Mouse (Mus musculus) adrenal gland, postnatal 4 days (tissue): ENCODE measurements around the gene Retreg1. TPM values are rescaled to one million over a fixed set of nuclear protein-coding genes. Genes with fewer than 3 reads are reported as not detected.

Experiments used
- DNase-seq, 2 experiments: peaks; one replicate each; pipeline ENCODE4 v3.0.0; 2021 to 2022; ENCODE audit warnings: low spot score in 2 of 2, mixed read lengths in 2 of 2
- total RNA-seq, 2 experiments: library from RNA; stranded (reverse); gene quantifications; 2 replicates each; pipeline ENCODE4 v1.2.3; 2021

Gene Retreg1
- total RNA-seq, 2 experiments from 2014 or later, result 33.5 to 40.0 TPM

DNA sequence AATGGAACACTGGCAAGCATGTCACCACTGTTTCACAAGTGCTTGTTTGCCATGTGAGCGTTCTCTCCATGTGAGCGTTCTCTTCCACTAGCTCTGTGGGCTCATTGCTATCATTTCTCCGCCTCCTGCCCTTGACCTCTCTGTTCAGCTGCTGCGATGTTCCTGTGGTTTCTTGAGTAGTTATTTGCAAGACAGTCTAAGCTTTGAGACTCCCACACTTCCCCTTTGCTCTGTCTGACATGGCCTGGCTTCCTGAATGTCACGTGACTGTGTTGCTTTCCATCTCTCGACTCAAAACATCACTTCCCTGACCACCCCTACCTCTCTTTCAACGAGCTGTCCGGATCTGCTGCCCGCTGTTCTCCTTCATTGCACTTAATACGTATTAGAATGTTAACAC is 14.5 kb upstream of the Retreg1 start:
- no peak for DNase-seq

DNA sequence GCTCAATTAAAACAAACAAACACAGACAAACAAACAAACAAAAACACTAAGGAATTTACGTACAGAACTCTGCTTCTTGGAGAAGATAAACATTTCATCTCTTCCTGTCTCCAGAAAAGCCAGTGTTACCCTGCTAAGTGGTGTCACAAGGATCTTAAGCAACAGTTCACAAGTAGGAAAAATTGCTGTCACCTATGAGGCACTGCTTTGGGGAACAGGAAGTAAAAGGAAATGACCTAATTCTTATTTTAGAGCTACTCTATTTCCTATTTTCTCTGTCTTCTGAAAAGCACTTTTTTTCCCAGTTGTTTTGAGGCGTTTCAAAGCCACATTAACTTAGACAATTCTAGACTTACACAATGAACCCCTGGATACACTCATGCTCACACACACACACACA is 12.6 kb upstream of the Retreg1 start:
- DNase-seq, result no peak

DNA sequence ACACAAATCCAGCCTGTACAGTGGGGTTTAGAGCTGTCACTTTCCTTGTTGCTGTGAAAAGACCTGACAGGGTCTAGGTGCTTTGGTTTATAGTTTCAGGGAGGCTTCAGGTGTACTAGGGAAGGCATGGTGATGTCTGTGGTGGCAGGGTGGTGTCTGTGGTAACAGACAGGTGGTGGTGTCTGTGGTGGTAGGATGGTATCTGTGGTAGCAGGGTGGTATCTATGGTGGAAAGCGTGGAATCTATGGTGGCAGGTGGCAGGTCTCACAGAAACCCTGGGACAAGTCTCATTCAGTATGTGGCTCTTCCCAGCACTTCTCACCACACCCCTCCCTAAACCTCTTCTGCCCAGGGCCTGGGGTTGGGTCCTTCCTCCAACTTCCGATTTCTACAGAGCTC is 8.7 kb upstream of the Retreg1 start:
- no peak for DNase-seq

DNA sequence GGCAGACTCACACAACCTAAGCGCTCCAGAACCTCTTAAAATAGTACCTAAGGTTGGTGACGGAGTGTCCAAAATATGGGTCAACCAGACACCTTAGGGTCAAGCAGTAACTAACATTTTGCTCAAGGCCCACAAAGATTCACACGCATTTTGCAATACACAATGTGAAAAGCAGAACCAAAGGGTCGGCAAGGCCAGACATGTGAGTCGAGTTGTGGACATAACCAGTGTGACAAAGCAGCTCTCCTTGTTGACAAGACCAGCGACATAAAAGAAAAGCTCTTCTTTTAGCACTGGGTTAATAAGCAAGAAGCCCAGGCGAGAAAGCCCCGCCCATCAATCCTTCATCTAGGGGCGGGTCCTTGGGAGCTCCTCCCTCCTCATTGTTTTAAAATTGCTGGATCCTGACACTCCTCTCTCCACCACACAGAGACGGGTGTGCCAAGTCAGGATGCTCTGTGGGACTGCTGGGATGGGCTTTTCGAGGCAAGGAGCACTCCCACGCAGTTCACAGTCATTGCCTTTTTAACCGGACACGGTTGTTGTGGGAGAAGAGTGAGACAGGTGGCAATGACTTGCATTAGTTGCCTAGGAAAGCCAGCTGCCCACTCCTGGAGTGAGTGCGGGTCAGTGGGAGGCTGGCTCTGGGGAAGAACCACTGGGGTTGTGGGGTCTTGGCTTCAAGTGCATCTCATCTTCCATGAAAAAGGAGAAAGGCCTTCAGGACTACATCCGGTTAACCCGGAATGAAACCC is 7.9 kb upstream of the Retreg1 start:
- no peak for DNase-seq

DNA sequence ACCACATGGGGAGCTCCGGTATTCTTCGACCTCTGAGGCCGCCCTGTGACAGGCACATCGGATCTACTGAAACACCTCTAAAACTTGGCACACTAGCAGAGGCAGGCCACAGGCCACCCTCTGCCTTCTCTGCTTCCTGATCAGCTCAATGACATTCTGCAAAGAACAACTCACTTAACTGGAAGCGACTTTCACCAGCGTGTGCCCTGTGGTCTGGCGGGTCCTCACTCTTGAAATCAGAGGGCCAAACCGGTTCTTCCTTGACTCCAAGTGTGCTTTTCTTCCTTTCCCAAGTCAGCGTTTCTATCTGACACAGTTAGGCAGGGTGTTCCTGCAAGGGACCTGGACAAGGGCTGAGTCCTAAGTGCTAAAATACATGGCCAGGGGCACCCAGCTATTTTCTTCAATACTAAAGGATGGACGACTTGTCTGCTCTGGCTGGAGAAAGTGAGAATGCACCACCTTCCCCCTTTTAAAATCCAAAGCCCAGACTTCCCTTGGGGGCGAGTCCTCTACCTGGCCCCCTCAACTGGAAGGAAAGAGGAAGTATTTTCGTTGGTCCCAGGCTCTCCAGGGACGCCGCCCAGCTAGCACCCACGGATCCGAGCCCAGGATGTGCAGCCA is 406 bp upstream of the Retreg1 start:
- DNase-seq, result no peak

DNA sequence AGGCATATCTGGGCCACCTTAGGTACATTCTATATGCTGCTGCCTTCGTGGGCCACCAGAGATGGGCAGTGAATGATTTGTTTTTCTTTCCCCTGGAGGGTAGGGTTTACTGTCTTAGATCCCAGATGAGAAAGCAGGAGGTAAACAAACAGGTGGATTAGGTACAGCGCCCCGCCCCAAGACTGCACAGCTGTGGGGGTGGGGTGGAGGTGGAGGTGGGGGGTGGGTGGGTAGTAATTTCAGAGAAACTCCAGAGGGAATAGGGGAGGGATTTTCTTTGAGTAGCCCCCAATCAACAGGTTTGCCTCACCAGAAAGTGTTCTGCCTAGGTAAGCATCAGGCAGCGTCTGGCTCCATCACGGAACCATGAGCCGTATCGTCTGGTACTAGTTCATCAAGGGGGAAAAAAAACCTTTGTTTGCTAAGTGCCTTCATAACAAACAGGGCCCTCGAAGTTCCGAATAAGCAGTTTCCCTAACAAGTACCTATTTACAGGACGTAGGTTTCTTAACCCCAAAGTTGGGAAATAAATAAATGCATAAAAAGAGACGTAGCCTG is 1.1 kb downstream of the Retreg1 start:
- DNase-seq, result no peak

DNA sequence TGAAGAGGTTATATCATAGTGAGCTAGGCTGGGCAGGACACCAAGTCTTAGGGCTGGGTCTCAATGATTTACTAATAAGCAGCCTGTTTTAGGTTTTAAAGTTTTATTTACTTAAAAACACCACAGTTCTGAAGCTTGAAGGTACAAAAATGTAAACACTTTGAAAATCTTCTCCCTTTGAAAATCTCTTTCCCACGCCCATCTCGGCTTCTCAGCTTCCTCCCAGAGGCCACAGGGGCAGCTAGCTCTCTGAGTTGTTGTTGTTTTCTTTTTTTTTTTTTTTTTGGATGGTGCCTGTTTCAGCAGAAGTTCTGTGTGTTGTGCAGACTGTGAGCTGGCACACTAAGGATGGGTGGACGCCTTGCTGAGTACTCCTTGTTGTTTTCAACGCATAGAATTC is 1.8 kb downstream of the Retreg1 start:
- DNase-seq, result no peak

DNA sequence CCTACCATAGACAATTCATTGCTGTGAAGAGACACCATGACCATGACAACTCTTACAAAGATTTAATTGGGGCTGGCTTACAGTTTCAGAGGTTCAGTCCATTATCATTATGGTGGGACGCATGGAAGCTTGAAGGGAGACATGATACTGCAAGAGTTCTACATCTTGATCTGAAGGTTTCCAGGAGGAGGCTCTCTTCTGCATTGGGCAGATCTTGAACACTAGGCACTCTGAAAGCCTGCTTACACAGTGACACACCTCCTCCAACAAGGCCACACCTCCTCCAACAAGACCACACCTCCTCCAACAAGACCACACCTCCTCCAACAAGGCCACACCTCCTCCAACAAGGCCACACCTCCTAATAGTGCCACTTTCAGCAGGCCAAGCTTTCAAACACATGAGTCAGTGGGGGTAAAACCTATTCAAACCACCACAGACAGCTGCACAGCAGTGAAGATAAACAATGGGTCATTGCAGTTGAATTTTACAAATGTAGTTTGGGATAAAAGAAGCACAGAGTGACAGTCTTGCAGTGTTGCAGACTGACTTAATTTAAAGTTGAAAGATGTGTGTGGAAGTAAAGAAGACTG is 4.7 kb downstream of the Retreg1 start:
- no peak for DNase-seq

DNA sequence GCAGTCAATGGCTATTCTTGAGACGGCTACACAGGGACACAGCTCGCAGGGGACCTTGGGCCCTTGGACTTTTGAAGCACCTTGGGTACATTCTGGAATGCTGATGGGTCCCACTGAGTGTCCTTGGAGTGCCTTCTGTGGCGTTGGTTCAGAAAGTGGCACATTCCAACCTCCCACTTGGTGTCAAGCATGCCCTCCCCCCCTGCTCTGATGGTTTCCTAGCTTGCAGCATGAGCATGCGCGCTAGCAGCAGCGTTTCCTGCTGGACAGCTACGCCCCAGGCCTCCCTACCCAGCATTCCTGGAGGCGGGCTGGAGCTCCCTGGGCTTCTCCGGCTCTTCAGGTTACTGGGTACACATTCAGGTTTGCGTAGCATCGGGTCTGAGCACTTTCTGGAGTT is 7.6 kb downstream of the Retreg1 start:
- DNase-seq, result no peak

DNA sequence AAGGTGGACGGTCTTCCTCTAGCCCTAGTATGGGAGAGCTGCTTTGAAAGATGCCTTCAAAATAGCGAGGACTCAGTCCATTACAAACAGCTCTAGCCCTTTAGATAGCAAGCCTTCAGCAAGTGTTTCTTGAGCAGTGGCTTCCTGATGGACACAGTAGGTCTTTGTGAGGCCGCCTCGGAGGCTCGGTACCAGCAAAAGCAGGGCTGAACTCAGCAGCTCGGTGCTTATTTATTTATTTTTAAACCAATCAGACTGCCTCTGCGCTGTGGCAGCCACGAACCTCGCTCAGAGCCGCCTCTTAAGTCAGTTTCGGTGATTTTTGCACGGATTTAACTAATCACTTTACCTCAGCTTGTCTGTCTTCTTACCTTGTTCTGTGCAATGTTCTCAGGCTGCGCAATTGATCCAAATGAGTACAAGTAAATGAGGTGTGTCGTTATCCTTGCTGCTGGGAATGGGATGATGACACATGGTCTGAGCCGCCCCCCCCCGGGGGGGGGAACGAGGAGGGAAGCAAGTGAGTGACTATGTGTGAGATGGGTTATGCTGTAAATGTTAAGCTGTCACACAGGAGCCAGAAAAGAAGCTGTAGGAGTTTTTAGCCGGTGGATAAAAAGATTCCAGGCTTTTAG is 11.4 kb downstream of the Retreg1 start:
- no peak for DNase-seq

DNA sequence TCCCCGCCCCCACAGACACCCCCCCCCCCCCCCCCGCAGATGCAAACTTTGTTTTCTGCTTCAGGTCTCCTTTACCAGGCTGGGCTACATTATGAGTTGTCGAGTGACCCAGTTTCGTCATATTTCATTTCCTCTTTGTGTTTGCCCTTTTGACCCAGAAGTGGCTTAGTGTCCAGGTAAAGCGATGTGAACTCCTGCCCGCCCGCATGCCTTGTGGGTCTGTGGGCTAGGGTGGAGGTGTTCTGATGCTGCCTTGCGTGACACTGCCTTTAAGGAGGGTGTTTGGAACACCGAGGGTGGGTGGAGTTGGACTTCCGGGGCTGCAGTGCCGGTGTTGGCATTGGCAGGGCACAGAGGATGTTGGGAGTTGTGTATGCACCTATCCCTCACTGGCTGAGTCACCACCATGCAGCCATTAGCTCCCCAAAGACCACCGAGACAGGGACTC is 15.7 kb downstream of the Retreg1 start:
- no peak for DNase-seq

DNA sequence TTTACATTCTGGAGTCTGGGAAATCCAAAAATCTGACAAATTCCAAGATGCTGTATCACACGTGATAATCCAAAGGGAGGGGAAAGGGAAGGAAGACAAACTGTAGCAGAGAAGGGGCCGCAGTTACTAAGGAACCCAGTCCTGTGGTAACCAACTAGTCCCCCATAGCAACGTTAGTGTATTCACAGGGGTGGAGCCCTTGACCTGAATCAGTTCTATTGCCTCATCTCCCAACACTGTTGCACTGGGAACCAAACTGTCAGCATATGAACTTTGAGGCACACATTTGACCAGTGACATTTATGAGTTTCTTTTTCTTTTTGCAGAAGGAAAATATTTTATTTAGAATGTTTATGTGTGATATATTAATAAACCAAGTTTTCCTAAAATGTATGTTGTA is 16.5 kb downstream of the Retreg1 start:
- no peak for DNase-seq

DNA sequence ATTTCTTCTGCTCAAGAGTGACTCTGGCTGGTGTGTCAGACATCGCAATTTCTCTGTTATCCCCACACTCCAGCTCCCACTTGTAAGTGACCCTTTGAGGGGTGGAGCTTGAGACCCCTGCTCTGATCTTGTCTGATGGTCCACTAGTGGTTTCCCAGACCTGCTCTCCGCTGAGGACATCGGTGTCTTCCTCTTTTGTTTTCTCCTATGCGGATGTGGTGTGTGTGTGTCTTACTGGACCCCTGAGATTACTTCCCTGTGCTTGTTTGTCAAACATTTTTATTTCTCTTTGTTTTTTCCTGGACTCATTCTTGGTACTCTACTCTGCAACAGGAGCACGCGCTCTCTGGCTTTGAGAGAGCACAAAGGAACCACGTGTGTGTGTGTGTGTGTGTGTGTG is 18.9 kb downstream of the Retreg1 start:
- no peak for DNase-seq

DNA sequence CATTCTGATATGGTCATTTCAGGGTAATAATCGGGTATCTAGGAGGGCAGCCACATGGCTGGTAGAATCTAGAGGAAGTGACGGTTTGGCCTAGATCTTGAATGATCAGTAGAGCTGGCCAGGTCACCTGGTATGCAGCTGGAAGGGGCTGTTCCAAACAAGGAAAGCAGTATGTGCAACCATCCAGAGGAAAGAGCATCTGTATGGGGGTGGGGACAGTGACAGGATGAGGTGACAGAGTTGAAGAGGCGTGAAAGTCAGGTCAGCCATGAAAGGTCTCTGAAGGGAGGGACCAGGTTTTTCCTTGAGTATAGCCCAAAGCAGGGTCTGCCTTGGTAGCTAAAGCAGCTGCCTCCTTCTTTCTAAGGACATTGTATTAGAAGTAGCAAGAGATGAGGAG is 22.6 kb downstream of the Retreg1 start:
- DNase-seq, result no peak

DNA sequence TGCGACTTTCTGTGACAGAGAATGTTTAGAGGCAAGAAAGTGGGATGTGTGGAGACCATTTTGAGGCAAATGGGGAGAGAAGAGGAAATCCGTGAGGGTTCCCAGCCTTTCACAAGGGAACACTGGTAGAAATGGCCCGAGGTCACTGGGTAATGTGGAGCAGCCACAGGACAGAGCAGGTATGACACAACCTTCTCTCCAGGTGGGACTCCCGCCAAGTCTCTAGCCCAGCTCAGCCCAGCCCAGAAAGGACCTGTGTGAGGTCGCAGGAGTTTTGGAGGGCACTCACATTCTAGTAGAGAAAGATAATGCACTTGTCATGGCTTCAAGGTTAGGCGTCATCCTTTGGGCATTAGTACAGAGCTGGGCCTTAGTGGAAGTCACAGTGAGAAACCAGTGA is 23.1 kb downstream of the Retreg1 start:
- DNase-seq, result no peak

DNA sequence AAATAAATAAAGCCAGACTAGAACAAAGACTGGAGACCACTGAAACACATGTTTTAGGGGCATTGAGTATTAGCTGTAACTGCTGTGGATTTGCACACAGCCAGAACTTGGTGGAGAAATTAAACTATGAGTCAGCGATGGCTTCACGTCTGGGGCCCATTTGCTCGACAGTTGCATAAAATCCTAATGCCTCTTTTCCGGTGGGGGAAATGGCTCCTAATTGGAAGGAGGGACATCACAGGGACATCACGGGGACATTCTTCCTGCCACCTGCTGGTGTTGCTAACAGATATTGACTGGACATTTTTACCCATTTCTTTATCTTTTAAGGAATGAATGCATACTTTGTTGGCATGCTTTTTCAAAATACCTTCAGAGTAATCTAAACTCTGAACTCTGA is 26.1 kb downstream of the Retreg1 start:
- DNase-seq, result no peak

DNA sequence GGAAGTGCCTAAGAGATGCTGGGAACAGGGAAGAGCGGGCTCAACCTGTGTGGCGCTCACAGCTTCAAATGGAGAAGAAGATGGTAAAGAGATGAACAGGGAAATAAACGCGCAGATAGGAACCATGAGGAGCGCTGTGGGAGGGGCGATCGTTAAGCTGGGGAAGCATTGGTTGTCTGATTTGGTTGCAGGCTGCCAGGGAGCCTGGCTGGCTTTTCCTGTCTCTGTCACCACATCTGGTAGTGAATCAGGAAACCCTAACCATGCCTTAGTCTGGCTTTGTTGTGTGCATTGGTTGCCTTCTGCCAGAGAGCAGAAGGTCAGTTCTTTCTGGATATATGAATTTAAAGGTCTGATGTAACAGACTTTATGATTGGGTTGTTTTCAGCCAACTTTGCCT is 28.5 kb downstream of the Retreg1 start:
- DNase-seq, result no peak

DNA sequence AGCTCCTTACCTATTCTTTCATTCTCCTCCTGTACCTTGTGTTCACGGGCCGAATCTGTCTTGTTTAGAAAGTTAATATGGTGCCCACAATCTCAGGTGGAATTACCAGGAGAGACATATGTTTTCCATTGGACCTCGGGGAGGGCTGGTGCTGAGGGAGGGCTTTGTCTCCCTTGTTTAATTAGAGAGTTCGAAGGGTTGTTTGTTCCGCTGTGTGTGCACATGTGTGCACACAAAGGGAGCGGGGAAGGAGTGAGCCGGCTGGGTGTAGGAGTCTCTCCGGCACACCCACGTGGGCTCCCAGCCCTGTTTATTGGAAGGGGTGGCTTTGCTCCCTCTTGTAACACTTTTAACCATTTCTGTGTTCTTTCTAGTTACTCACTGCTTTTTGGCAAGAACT is 29.1 kb downstream of the Retreg1 start:
- no peak for DNase-seq

DNA sequence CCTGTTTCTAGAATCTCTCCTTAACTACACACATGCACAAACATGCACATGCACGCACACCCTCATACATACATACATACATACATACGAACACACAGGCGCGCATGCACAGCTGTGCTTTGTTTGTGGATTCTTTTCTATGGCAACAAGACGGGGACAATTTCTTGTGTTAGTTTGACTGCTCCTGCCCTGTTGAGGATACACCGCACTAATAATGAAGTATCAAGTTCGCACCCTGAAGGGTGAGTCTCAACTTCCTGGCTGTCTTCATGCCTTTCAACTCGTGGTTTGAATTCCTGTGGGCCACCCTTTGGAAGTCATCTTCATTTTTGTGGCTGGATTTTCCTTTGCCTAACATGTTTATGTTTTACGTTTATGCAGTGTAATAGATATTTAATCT is 29.7 kb downstream of the Retreg1 start:
- no peak for DNase-seq

DNA sequence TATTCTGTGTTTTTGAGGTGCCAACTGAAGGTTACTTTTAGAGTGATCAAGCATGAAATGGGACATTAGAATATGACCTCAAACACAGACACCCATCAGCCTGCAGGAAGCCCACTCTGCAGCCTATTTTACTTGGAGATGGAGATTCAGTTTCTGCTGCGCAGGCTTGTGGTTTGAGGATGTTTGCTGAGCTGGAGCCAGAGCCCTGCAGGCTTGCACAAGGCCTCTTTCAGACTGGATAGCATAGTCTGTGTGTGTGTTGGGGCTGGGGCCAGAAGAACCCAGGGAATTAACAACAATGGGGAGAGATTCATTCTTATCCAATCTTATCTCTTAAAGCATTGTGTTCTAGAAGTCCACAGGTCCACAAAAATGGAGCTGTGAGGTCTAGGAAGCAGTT is 30.6 kb downstream of the Retreg1 start:
- DNase-seq, result no peak

DNA sequence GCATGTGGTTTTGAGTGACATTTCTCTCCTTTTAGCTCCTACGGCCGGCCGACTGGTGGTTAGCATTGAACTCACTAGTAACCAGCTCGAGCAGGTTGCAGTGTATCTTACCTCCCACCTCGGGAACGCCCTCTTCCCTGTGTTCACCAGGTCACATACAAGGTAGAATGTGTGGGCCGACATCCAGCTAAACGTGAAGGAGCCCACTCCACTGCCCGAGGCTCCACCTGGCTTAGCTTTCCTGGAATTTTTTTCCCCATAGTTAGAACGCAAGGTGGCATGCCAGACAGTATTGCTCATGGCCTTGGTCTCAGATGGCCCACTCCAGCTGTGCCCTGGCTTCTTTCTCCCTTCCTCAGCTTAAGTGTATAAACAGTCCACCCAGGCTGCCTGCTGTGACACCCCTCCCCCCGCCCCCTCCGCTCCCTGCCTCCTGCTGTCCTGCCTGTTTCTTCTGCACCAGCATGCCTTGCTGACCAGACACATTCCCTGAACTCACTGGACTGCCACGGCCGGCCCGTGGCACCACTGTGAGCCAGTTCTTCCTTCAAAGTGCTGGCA is 33.7 kb downstream of the Retreg1 start:
- no peak for DNase-seq

DNA sequence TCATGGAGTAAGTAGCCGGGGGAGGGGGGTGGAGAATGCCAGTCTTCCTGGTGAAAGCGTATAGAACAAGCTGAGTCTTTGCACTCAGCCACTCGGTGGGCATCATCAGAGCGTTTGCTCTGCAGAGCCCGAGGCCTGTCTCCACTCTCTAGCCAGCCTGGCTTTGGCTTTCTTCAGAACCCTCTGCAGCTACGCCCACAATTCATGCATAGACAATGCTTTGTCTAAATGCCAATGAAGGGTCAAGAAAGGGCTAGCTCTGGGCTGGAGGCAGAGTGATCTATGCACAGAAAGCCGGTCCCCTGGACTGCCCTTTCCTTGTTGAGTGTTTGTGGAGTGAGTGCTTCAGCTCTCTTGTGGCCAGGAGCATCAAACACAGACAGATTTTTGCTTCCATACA is 34.8 kb downstream of the Retreg1 start:
- no peak for DNase-seq
